ENCODE assay signal across 9 mouse cellular contexts in genomic region chr4:76370041-76370880, GRCm38 (mm10).
A peak's percentile ranks its signal among the peaks of the same experiment; 100 is the strongest.
DNase-seq lines count a peak whose midpoint lies in the region; ATAC-seq and TF ChIP-seq lines count a peak whose summit lies in the region.
"Had no signal": no experiment of that assay in that cellular context is flagged by ENCODE, and none has a peak within 500 bp of the region (broad histone marks: within the 10 kb centered on the region; RNA-seq: fewer than 3 reads in every experiment).

No protein-coding gene starts in this region.

- WGBS in intestine, postnatal 0 days, result 57% methylated on average over 4 of the region's 4 CpGs
- WGBS in midbrain, postnatal 0 days, result 25% methylated on average over 4 of the region's 4 CpGs

- no peak overlapping the region for H3K4me2 ChIP-seq in intestine, postnatal 0 days (replicated peaks; ENCODE audit: low read depth)
- 0 out of 2 replicates have a peak overlapping the region, but pooled peaks have one; percentile 13 for H3K4me2 ChIP-seq in midbrain, postnatal 0 days (ENCODE audit: low read depth, low read length, poor library complexity, severe bottlenecking)
- H3K4me2 ChIP-seq: liver, embryonic 15.5 days had no signal

- no peaks in the 10 kb centered on the region for H3K27me3 ChIP-seq in intestine, postnatal 0 days (replicated peaks; ENCODE audit: control insufficient read depth, insufficient read depth, low read length)
- H3K27me3 ChIP-seq in midbrain, postnatal 0 days (ENCODE audit: insufficient read depth, low read length), result no peaks in the 10 kb centered on the region
- H3K27me3 ChIP-seq: liver, embryonic 15.5 days had no signal

- DNase-seq in brain, adult 2 months (ENCODE audit: low read depth, low spot score), result peak; percentile 87
- DNase-seq in cerebellum, adult 9-10 months, result peak; percentile 84
- DNase-seq in gastrocnemius, adult 18-20 months (ENCODE audit: low spot score), result peak; percentile 34
- peak; percentile 27 to 36 for DNase-seq in left cerebral cortex, postnatal 36 days (ENCODE audit: low spot score in 2 of 2)
- DNase-seq in midbrain, postnatal 0 days (ENCODE audit: low spot score), result peak; percentile 66
- DNase-seq in thymus, adult 18-20 months, result no peak
- DNase-seq in spleen, adult 12 weeks (ENCODE audit: low spot score), result no peak

- no peak overlapping the region for H3K9ac ChIP-seq in intestine, postnatal 0 days (ENCODE audit: low read depth, low read length)
- no peak overlapping the region for H3K9ac ChIP-seq in midbrain, postnatal 0 days (replicated peaks; ENCODE audit: low read length, poor library complexity, severe bottlenecking)
- H3K9ac ChIP-seq: liver, embryonic 15.5 days had no signal

- H3K4me1 ChIP-seq in intestine, postnatal 0 days (replicated peaks; ENCODE audit: control insufficient read depth, insufficient read depth, low read length), result 0 out of 2 replicates have a peak, but pooled peaks cover 5% of the 10 kb centered on the region
- no peaks in the 10 kb centered on the region for H3K4me1 ChIP-seq in midbrain, postnatal 0 days (ENCODE audit: insufficient read depth, low read length)
- H3K4me1 ChIP-seq: liver, embryonic 15.5 days had no signal

- no peak overlapping the region for H3K27ac ChIP-seq in intestine, postnatal 0 days (ENCODE audit: low read depth, low read length)
- no peak overlapping the region for H3K27ac ChIP-seq in midbrain, postnatal 0 days (ENCODE audit: low read depth, low read length)
- H3K27ac ChIP-seq: liver, embryonic 15.5 days had no signal

- H3K36me3 ChIP-seq in intestine, postnatal 0 days (ENCODE audit: control insufficient read depth, insufficient read depth), result no peaks in the 10 kb centered on the region
- no peaks in the 10 kb centered on the region for H3K36me3 ChIP-seq in midbrain, postnatal 0 days (ENCODE audit: insufficient read depth, low read length)
- H3K36me3 ChIP-seq: liver, embryonic 15.5 days had no signal

- no peak for TF ChIP-seq CTCF in intestine, postnatal 0 days (IDR thresholded peaks at IDR 0.05; ENCODE audit: low read depth)
- no peak for TF ChIP-seq CTCF in midbrain, postnatal 0 days (IDR thresholded peaks at IDR 0.05)

- intact Hi-C loops in left cerebral cortex, postnatal 36 days (cut with DNase I), result no loop called here

- 0 out of 2 replicates have a peak, but pooled peaks have one; percentile 43 for ATAC-seq in intestine, postnatal 0 days
- ATAC-seq in midbrain, postnatal 0 days (ENCODE audit: low FRiP score), result no peak

- H3K4me3 ChIP-seq in intestine, postnatal 0 days (ENCODE audit: low read depth, low read length), result no peak overlapping the region
- no peak overlapping the region for H3K4me3 ChIP-seq in midbrain, postnatal 0 days (ENCODE audit: low read depth, low read length)
- H3K4me3 ChIP-seq: liver, embryonic 15.5 days had no signal

- no peaks in the 10 kb centered on the region for H3K9me3 ChIP-seq in intestine, postnatal 0 days (ENCODE audit: control insufficient read depth)
- H3K9me3 ChIP-seq in midbrain, postnatal 0 days (ENCODE audit: low read length), result no peaks in the 10 kb centered on the region
- H3K9me3 ChIP-seq: liver, embryonic 15.5 days had no signal

Comparison
In these comparisons a context has a peak if more than half of its experiments do, and no peak if none do; other contexts are left out.
1. DNase-seq: peak in brain, adult 2 months (single experiment), cerebellum, adult 9-10 months (single experiment), gastrocnemius, adult 18-20 months (single experiment), left cerebral cortex, postnatal 36 days (2 of 2) and midbrain, postnatal 0 days (single experiment); none in thymus, adult 18-20 months (0 of 2) and spleen, adult 12 weeks (single experiment).